Mouse (Mus musculus) gastrocnemius, adult 18-20 months (tissue): ENCODE measurements around the gene Slamf6. TPM values are rescaled to one million over a fixed set of nuclear protein-coding genes. Genes with fewer than 3 reads are reported as not detected.

Source experiments
- DNase-seq: peaks from one replicate; pipeline ENCODE4 v3.0.0; 2021; ENCODE audit warnings: low spot score
- total RNA-seq, 2 experiments: library from RNA; stranded (reverse); gene quantifications; 2 replicates each; pipeline ENCODE4 v1.2.3; 2021

Gene Slamf6
- total RNA-seq, 2 experiments from 2014 or later = not detected

DNA sequence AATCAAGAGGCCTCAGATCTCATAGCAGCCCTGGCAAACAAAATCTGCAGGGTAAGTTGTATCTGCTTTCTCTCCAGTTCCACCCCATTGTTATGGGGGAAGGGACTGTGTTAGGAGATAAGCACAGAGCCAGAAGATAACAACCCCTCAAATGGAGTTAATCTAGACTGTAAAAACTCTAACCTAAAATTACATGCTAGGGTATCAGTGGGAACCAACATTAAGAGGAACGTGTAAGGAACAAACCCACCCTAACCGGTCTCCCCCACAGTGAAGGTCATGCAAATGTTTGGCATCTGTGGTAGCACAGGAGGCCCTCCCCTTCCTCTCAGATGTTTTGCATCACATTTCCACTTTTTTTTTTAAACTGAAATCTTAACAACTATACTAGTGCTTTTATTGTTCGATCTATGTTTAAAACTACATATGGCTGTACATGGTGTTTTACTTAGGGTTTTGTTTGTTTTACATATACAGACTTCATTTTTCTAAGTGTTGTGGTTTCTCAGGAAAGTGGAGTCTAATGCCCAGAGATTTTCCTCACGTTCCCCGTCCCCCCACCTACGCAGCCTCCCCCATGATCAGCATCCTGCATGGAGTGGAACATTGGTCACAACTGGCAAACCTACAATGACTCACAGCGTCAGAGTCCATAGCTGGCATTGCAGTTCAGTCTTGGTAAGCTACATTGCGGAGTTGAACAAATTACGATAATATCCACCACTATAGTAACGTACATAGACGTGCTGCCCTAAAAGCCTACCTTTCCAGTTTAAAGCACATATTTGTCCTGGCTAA lies 77.8 kb downstream of the Slamf6 start:
- no peak for DNase-seq

DNA sequence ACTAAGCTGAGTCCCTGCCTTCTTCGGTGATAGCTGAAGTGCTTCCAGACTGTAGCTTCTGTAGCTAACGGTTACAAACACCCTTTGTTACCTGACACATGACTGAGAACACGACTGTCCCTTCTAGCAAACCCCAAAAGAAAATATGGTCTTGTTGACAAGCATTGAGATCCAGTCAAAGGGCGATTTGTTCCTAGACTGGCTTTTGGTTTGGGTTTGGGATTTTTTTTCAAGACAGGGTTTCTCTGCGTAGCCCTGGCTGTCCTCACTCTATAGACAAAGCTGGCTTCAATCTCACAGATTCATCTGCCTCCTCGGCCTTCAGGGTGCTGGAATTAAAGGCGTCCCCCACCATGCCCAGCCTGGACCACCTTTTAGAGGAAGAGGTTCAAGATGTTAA lies 79.4 kb downstream of the Slamf6 start:
- DNase-seq = no peak

DNA sequence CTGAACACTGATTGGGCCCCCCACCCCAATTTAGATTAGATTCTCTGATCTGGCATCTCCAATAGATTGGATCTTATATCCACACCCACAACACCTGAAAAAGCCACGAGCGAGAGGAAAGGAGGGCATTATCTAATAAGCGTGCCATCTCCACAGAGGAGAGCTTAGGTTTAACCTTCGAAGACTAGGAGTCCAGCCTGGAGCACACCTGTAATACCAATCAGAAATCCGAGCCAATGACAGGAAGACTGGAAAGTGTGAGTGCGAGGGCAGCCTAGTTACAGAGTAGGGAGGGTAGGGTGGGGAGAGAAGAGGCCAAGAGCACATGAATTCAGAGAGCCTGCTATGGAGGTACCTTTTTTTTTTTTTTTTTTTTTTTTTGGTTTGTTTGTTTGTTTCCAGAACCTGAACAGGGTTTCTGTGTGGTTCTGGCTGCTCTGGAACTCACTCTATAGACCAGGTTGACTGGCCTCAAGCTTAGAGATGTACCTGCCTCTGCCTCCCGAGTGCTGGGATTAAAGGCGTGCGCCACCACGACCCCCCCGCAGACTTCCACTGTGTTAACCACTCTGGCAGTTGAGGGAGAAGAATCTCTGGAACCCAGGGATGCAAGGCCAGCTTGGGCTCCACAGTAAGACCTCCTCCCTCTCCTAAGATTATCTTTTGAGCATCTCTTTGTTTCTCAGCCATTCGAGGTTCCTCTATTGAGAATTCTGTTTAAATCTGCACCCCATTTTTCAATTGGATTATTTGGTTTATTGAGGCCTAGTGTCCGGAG lies 81.7 kb downstream of the Slamf6 start:
- no peak for DNase-seq

DNA sequence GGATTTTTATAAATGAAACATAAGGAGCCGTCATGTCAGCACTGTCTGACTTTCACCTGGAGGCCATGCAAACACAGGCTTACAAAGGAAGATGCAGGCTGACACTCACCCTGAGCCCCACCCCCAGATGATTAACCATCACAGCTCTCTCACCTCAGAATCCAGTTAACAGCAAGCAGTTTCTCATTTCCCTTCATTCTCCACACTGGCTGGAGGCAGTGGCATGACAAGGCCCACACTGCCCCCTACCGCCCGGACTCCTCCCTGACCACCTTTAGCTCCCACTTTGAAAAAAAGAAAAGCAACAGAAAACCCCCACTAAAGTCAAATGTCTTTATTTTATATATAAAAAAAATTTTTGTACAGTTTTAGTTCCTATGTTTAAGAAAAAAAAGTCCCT lies 83.3 kb downstream of the Slamf6 start:
- no peak for DNase-seq

DNA sequence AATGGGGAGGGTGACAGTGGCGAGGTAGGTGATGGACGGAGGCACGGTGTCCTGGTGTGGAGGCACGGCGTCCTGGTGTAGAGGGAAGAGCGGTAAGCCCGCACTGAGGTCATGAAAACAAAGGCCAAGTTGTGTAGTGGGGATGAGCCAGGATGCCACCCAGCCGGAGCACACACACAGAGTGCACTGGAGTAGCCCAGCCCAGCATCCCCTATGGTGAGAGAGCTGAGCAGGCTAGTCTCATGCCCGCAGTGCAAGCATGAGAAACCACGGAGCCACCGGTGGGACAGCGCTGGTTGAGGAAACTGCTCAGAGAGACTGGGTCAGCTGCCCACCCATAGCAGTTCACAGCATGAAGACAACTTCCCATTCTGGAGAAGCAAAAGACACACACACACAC lies 84.3 kb downstream of the Slamf6 start:
- DNase-seq = no peak

Other genes starting within 250 kb of the Slamf6 start
- gene Cd48, start 235.5 kb upstream of the Slamf6 start, total RNA-seq = under 1 TPM; 0.46 to 0.69 TPM
- gene Slamf1, start 150.4 kb upstream of the Slamf6 start, total RNA-seq = under 1 TPM; 0.07 to 0.09 TPM
- under 1 TPM; 0.32 to 0.33 TPM for gene Cd84, start 77.8 kb upstream of the Slamf6 start, total RNA-seq
- gene Gm10521, start 21.9 kb upstream of the Slamf6 start, total RNA-seq = not detected
- gene Vangl2, start 110.9 kb downstream of the Slamf6 start, total RNA-seq = under 1 TPM; 0.34 to 0.55 TPM
- gene Nhlh1, start 140.1 kb downstream of the Slamf6 start, total RNA-seq = not detected
- 10 to 100 TPM; 85.8 to 86.6 TPM for gene Copa, start 165.0 kb downstream of the Slamf6 start, total RNA-seq
- 10 to 100 TPM; 24.7 to 24.8 TPM for gene Ncstn, start 165.3 kb downstream of the Slamf6 start, total RNA-seq
- 10 to 100 TPM; 74.8 to 76.0 TPM for gene Pex19, start 209.2 kb downstream of the Slamf6 start, total RNA-seq
- 100 to 1,000 TPM; 192 to 193 TPM for gene Dcaf8, start 230.6 kb downstream of the Slamf6 start, total RNA-seq